Mouse (Mus musculus): Measurements from ENCODE around the gene Cog1. TPM values are rescaled to one million over a fixed set of nuclear protein-coding genes. Genes with fewer than 3 reads are reported as not detected.
A peak's percentile ranks its signal among the peaks of the same experiment; 100 is the strongest.

Cog1 gene
- total RNA-seq, 1 experiment from 2014 or later = 19.2 TPM

DNA sequence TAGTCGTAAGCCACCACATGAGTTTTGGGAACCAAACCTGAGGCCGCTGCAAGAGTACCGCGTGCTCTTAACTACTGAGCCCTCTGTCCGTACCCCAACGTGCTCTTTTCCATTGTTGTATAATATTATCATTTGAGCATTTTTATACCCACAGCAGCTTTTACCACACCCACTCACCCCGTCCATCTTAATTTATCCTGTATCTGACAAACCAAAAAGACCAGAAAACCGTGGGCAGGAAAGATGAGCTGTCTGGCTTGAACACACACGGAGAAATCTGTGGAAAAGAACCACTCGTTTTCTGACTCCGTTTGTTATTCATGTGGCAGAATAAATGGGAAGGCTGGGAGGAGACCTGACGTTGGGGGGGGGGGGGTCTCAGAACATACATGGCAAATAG lies 41.5 kb downstream of the Cog1 start:
- ATAC-seq (replicated peaks; ENCODE audit: low read depth, poor library complexity, severe bottlenecking) = no peak

DNA sequence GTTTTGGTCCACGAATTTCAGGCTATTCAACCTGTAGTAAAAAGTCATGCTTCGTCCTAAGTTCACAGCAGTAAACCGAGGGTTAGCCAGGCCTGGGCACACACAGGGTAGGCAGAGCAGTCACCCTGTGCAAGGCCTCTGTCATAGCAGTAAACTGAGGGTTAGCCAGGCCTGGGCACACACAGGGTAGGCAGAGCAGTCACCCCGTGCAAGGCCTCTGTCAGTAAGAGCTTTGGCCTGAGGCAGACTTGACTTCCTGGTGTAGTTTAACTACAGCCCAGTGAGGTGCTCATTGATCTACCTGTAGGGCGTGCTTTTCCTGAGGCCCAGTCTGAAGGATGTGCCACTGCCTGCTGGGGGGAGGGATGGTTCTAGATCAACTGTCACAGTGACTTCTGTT lies 42.3 kb downstream of the Cog1 start:
- no peak for ATAC-seq (replicated peaks; ENCODE audit: low read depth, poor library complexity, severe bottlenecking)

DNA sequence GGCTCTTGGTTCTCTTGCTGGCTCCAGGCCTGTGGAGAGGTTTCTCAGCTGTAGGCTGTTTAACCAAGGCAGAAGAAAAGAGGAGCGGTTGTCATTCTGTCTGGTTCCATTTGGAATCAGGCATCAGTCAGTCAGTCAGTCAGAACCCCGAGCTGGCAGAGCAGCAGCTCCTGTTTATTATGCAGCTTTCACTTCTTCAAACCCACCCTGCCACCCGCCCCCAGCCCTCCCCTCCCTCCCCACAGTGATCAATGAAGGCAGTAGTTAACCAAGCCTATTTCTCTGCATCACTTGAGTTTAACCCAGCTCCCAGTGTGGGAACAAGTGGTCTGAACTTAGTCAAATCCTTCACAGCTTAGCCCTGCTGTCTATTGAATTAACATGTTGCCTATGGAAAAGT lies 42.9 kb downstream of the Cog1 start:
- no peak for ATAC-seq (replicated peaks; ENCODE audit: low read depth, poor library complexity, severe bottlenecking)

DNA sequence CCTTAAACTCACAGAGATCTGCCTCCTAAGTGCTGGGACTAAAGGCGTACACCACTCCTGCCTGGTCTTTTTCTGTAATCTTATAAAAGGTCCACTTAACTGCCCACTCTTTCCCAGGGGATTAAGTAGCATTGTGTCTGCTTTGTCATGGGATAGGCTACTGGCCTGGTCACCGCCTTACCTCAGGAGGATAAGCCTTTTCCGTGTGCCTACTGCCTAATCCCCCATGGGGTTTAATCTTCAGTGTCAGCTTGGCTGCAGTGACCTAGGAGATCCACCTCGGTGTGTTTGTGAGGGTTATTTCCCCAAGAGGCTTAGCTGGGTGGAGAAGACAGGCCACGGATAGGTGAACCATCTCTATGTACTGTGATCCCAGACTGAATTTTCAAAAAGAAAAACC lies 48.6 kb downstream of the Cog1 start:
- no peak for ATAC-seq (replicated peaks; ENCODE audit: low read depth, poor library complexity, severe bottlenecking)

DNA sequence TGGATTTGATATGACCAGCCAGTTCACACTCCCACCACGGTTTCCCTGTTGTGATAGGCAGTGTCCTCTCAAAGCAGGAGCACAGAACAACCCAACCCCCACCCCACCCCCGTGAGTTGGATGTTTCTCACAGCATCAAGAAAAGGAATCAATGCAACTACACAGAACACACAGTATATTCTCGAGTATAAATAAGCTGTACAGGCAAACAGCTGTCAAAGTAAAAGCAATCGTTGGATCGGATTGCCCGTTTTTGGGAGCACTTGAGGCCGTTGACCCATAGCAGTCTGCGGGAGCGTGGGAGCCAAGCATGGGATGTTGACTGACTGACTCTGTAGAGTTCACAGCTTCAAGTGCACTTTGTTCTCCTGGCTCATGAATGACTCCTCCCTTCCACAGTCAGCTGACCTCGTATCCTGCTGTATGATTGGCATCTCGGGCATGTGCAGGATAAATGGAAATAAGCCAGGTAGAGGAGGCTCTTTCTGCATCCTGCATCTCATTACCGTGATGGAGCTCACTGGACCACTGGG lies 49.1 kb downstream of the Cog1 start:
- no peak for ATAC-seq (replicated peaks; ENCODE audit: low read depth, poor library complexity, severe bottlenecking)

DNA sequence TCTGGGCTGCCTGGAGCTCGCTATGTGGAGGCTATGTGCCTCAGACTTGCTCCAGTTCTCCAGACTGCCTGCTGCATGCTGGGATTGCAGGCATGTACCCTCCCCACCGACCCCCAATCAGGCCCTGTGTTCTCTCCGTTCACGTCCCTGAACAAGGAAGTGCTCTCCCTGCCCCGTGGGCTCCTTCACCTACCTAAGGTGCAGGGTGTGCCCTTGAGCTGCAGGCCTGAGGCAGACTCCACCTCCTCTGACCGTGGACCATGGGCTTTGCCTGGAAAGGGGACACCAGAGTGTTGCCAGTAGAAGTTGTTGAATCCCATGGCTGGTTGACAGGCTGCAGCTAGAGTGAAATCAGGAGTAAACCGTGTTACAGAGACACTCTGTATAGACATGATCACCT lies 50.7 kb downstream of the Cog1 start:
- ATAC-seq (replicated peaks; ENCODE audit: low read depth, poor library complexity, severe bottlenecking) = no peak

DNA sequence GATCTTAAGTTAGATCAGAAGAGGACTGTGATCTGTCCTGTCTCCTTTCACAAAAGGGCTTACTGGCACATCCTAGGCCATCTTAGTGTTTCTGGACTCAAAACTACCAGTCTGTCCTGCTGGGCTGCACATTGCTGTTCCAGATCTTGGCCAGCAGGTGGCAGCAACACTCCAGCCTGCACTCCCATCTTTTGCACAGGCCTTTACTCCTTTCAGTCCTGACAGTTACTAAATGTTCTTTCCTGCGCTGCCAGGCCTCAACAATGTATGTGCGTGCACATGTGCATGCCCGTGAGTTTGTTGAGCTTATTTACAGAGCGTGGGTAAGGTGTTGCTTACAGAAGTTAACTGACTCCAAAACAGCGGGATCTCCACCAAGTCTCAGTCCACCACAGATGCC lies 54.8 kb downstream of the Cog1 start:
- ATAC-seq (replicated peaks; ENCODE audit: low read depth, poor library complexity, severe bottlenecking) = peak; percentile 94

DNA sequence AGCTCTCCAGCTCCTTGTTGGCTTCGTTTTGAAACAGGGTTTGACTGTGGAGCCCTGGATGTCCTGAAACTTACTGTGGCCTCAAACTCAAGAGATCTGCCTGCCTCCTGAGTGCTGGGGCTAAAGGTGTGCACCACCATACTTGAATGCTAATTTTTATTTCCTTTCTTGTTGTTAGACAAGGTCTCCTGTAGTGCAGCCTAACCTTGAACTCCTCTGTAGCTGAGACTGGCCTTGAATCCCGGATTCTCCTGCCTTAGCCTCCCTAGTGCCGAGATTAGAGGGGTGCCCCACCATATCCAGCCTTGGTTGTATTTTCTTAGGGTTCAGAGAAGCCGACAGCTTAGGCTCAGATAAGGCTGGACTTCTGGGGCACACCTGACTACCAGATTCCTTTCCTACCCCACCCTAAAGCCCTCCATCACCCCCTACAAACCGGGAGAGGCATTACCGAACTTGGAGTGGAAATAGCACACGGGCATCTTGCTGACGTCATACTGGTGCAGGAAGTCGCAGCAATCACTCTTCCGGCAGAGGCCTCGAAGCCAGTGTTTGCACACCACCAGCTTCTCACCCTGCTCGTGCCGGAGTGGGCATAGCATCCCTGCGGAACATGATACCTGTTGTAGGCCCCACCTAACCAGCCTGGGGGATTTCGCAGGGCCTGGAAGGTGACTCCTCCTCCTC lies 57.1 kb downstream of the Cog1 start:
- ATAC-seq (replicated peaks; ENCODE audit: low read depth, poor library complexity, severe bottlenecking) = no peak

DNA sequence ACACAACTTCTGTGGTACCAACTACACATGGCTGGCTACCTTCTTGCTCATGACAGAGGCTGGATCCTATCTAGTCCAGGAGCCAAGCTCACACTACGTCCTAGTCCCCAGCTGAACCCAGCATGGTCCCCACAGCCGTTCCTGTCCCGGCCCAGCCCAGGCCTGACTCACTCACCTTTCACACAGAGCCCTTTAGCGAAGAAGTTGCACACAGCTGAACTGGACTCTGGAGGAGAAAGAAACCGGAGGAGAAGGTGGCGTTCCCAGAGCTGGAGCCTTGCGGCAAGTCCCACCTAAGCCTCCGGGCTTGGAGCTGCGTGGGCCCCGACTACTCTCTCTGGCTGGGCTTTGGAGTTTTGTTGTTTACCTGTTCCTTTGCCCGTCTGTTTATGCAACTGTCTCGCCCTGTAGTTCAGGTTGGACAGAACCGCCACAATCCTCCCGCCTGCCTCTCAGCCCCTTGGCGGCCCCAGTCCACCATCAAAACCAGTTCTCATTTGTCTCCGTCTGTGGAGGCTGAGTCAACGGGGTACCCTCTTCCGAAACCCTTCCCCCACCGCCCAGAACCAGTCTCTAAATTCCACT lies 59.8 kb downstream of the Cog1 start:
- ATAC-seq (replicated peaks; ENCODE audit: low read depth, poor library complexity, severe bottlenecking) = no peak

DNA sequence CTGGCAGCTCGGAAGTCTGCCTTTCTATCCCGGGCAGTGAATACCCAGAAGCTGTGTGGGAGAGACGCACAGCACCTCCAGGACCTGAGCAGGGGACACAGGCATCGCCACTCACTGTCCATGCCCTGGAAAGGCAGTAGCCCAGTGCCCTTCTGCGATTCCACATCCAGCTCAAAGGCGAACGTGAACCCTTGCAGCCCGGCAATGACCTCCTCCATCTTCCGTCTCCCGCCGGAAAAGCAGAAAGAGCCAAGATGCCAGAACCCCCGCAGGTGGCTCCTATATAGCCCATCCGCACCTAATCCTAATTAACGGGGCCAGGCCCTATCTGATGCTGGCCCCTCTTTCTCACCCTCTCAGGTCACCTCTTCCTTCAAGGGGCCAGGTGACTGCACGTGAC lies 60.3 kb downstream of the Cog1 start:
- ATAC-seq (replicated peaks; ENCODE audit: low read depth, poor library complexity, severe bottlenecking) = no peak

DNA sequence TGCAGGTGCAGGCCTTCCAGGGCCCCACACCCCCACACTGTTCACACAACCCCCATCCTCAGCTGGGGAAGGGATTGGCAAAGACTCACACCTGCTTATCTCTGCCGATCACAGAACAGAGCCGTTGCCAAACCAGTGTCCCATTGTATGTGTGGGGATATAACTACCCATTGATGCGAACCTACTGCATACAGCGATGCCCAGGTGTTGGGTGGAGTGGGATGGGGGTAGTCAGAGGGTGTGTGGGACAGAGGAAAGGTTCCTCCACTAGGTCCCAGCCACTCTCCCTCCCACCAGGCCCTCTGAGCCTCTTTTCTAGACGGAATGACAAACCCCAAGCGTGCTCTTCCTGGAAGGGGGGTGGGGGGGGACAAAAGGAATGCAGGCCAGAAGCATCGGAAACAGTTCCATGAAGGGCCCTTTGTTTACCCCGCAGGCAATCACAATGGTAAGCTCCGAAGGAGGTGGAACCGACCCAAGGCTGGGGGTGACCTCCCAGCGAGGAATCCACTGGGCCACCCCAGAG lies 60.8 kb downstream of the Cog1 start, which contains the start of gene Cpsf4l:
Gene Cpsf4l, minus strand, starts transcription at position 287 of the 526 bp plus-strand sequence.
- ATAC-seq (replicated peaks; ENCODE audit: low read depth, poor library complexity, severe bottlenecking) = no peak

DNA sequence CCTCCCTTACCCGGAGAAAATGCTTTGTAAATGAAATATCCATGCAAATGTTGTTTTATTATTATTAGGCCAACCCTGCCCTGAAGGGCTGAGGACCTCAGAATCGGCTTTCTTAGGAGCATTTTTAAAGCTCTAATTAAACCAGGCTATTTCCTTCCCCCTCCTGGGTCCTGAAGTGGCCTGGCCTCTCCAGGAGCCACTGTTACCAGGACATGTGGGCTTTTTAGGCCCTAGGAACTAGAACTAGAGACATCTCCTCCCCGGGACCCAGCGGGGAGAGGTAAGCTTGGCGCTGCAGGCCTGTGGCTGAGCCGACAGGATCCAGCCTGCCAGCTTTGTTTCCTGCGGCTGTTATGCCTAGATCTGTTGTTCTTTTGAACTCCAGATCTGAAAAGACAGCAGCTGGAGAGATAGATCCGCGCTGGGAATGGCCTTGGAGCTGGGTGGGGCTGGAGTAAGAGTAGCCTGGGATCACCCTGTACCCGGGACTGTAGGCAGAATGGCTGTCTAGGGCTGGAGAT lies 61.3 kb downstream of the Cog1 start:
- ATAC-seq (replicated peaks; ENCODE audit: low read depth, poor library complexity, severe bottlenecking) = no peak

DNA sequence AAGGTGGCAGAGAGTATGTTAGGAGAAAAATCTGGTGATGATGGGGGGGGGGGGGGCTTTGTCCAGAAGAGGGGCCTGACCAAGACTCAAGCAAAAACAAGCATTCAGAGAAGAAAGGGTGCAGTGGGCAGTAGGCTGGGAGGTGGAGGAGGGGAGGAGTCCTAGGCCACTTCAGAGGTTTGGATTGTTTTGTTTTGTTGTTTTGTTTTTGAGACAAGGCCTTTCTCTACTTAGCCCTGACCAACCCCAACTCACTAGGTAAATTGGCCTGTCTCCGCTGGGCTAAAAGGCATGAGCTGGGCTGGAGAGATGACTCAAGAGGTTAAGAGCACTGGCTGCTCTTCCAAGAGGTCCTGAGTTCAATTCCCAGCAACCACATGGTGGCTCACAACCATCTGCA lies 62.1 kb downstream of the Cog1 start:
- no peak for ATAC-seq (replicated peaks; ENCODE audit: low read depth, poor library complexity, severe bottlenecking)

DNA sequence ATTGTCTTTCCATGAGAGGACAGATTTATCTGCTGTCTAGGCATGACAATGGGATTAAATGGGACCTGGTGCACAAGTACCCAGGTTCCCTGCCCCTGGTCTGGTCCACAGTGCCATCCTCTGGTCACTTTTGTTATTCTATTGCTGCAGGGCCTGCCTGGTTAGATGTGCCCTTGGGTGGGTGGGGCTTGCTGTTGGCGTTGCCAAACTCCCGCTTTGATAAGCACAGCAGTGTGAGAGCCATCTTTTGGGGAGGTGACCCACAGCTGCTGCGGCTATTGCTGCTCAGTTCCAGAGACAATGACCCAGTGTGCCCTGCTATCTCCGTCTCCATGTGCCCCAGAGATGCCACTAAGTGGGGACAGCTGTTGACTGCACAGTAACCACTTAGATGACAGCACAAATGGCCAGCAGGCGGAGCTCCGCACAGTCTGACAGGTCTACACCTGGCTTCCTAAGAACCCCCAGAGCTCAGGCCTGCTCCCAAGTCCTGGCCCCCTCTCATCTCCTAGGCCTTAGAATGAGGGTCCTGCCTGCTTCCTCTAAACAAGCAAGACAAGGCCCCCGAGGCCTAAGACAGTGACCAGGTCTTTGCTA lies 66.2 kb downstream of the Cog1 start:
- ATAC-seq (replicated peaks; ENCODE audit: low read depth, poor library complexity, severe bottlenecking) = peak; percentile 80

DNA sequence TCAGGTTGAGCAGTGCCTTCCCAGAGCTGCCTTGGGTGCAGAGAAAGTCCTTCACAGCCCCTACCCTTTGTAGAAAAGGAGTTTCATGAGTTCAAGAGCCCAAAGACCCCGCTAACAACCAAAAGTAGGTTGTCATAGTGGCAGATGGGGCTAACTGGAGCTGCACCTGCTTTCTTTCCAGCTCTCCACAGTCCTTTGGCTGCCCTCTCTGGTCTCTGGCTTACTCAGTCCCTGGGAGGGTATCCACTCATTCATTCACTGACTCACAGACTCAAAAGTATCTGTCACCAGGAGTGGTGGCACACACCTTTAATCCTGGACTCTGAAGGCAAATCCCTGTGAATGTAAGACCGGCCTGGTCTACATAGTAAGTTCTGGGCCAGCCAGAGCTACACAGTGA lies 67.2 kb downstream of the Cog1 start:
- ATAC-seq (replicated peaks; ENCODE audit: low read depth, poor library complexity, severe bottlenecking) = no peak

Other genes starting within 250 kb of the Cog1 start
- gene Sstr2, start 29.8 kb upstream of the Cog1 start, total RNA-seq (2017) = 3.2 and 5.6 TPM in 2 replicates
- 19.0 and 25.3 TPM in 2 replicates for gene Slc39a11, start 910 bp downstream of the Cog1 start, total RNA-seq (2017)
- 21.9 and 22.5 TPM in 2 replicates for gene Fam104a, start 35.0 kb downstream of the Cog1 start, total RNA-seq (2017)
- gene D11Wsu47e, start 35.2 kb downstream of the Cog1 start, total RNA-seq (2017) = 10.4 and 19.1 TPM in 2 replicates
- not detected in 2 replicates for gene Cpsf4l, start 60.8 kb downstream of the Cog1 start, total RNA-seq (2017)
- 10.9 and 12.4 TPM in 2 replicates for gene Cdc42ep4, start 102.7 kb downstream of the Cog1 start, total RNA-seq (2017)

Measured in common myeloid progenitor, adult 5-6 weeks (primary cell).